Mouse (Mus musculus): ENCODE data around the gene Hmgb1. TPM values are rescaled to one million over a fixed set of nuclear protein-coding genes. Genes with fewer than 3 reads are reported as not detected.
A peak's percentile ranks its signal among the peaks of the same experiment; 100 is the strongest.

Hmgb1 gene
- polyA plus RNA-seq, 1 experiment from 2014 or later: 1,454 TPM

GRCm38 (mm10) chr5:149007295-149007646, 177.0 kb downstream of the Hmgb1 start:
- H3K4me1 ChIP-seq: peaks cover 21% of the 10 kb centered on the region; the same call in 1 of the 2 replicates
- H3K36me3 ChIP-seq: no peaks in the 10 kb centered on the region
- 0 out of 2 replicates have a peak overlapping the region, but pooled peaks have one; percentile 15 for H3K4me3 ChIP-seq
- WGBS: 68% methylated on average over 5 of the region's 5 CpGs
- H3K27ac ChIP-seq (replicated peaks): no peak overlapping the region
- peak; percentile 6; the same call in 1 of the 2 replicates for ATAC-seq (ENCODE audit: low FRiP score, low read depth)
- H3K4me2 ChIP-seq (replicated peaks): peak overlapping the region; percentile 46
- H3K9me3 ChIP-seq: no peaks in the 10 kb centered on the region
- H3K9ac ChIP-seq (replicated peaks): 0 out of 2 replicates have a peak overlapping the region, but pooled peaks have one; percentile 20
- H3K27me3 ChIP-seq: peaks cover 11% of the 10 kb centered on the region

GRCm38 (mm10) chr5:149006362-149007294, 177.7 kb downstream of the Hmgb1 start:
- Histone ChIP-seq H3K4me2 (replicated peaks) (peak overlapping the region; percentile 46), H3K9ac (replicated peaks) (0 out of 2 replicates have a peak overlapping the region, but pooled peaks have one; percentile 20), H3K27me3 (peaks cover 11% of the 10 kb centered on the region), H3K4me1 (peaks cover 21% of the 10 kb centered on the region; the same call in 1 of the 2 replicates), H3K36me3 (no peaks in the 10 kb centered on the region), H3K9me3 (no peaks in the 10 kb centered on the region), H3K4me3 (peak overlapping the region; percentile 26), H3K27ac (replicated peaks) (no peak overlapping the region)
- peak; percentile 86 for ATAC-seq (ENCODE audit: low FRiP score, low read depth)
- 16% methylated on average over 26 of the region's 26 CpGs for WGBS

GRCm38 (mm10) chr5:149005701-149006361, 178.5 kb downstream of the Hmgb1 start:
- peaks cover 21% of the 10 kb centered on the region; the same call in 1 of the 2 replicates for H3K4me1 ChIP-seq
- H3K4me3 ChIP-seq: no peak overlapping the region
- H3K4me2 ChIP-seq (replicated peaks): no peak overlapping the region
- ATAC-seq (ENCODE audit: low FRiP score, low read depth): no peak
- H3K9me3 ChIP-seq: no peaks in the 10 kb centered on the region
- H3K36me3 ChIP-seq: no peaks in the 10 kb centered on the region
- 76% methylated on average over 9 of the region's 9 CpGs for WGBS
- no peak overlapping the region for H3K9ac ChIP-seq (replicated peaks)
- H3K27me3 ChIP-seq: peaks cover 11% of the 10 kb centered on the region
- H3K27ac ChIP-seq (replicated peaks): no peak overlapping the region

- no peak overlapping the region for H3K4me3 ChIP-seq
- H3K27ac ChIP-seq (replicated peaks): no peak overlapping the region
- H3K4me2 ChIP-seq (replicated peaks): no peak overlapping the region
- WGBS: 49% methylated on average over 9 of the region's 9 CpGs
- no peak overlapping the region for H3K9ac ChIP-seq (replicated peaks)
- no peaks in the 10 kb centered on the region for H3K36me3 ChIP-seq
- peaks cover 21% of the 10 kb centered on the region; the same call in 1 of the 2 replicates for H3K4me1 ChIP-seq
- H3K9me3 ChIP-seq: no peaks in the 10 kb centered on the region
- peaks cover 11% of the 10 kb centered on the region for H3K27me3 ChIP-seq
- ATAC-seq (ENCODE audit: low FRiP score, low read depth): no peak
Measured at GRCm38 (mm10) chr5:149005083-149005482, 179.2 kb downstream of the Hmgb1 start.

GRCm38 (mm10) chr5:149003137-149003536, 181.2 kb downstream of the Hmgb1 start:
- Histone ChIP-seq H3K27me3 (peaks cover 11% of the 10 kb centered on the region; the same call in 1 of the 2 replicates), H3K4me2 (replicated peaks) (no peak overlapping the region), H3K4me3 (no peak overlapping the region), H3K27ac (replicated peaks) (no peak overlapping the region), H3K4me1 (peaks cover 21% of the 10 kb centered on the region; the same call in 1 of the 2 replicates), H3K36me3 (no peaks in the 10 kb centered on the region), H3K9me3 (no peaks in the 10 kb centered on the region), H3K9ac (replicated peaks) (no peak overlapping the region)
- WGBS: 41% methylated on average over 2 of the region's 2 CpGs
- no peak for ATAC-seq (ENCODE audit: low FRiP score, low read depth)

GRCm38 (mm10) chr5:149002803-149003115, 181.5 kb downstream of the Hmgb1 start:
- no peaks in the 10 kb centered on the region for H3K36me3 ChIP-seq
- no peak overlapping the region for H3K9ac ChIP-seq (replicated peaks)
- H3K27ac ChIP-seq (replicated peaks): no peak overlapping the region; the same call in 1 of the 2 replicates
- no peaks in the 10 kb centered on the region for H3K9me3 ChIP-seq
- no peak overlapping the region for H3K4me3 ChIP-seq
- H3K4me2 ChIP-seq (replicated peaks): no peak overlapping the region
- peaks cover 21% of the 10 kb centered on the region; the same call in 1 of the 2 replicates for H3K4me1 ChIP-seq
- peaks cover 11% of the 10 kb centered on the region; the same call in 1 of the 2 replicates for H3K27me3 ChIP-seq
- ATAC-seq (ENCODE audit: low FRiP score, low read depth): no peak
- WGBS: 79% methylated on average over 6 of the region's 6 CpGs

GRCm38 (mm10) chr5:149002034-149002802, 182.1 kb downstream of the Hmgb1 start:
- Histone ChIP-seq H3K9ac (replicated peaks) (no peak overlapping the region), H3K36me3 (no peaks in the 10 kb centered on the region), H3K27ac (replicated peaks) (no peak overlapping the region; the same call in 1 of the 2 replicates), H3K27me3 (peaks cover 11% of the 10 kb centered on the region; the same call in 1 of the 2 replicates), H3K4me2 (replicated peaks) (no peak overlapping the region), H3K4me3 (no peak overlapping the region), H3K9me3 (no peaks in the 10 kb centered on the region), H3K4me1 (peaks cover 21% of the 10 kb centered on the region; the same call in 1 of the 2 replicates)
- 71% methylated on average over 20 of the region's 20 CpGs for WGBS
- ATAC-seq (ENCODE audit: low FRiP score, low read depth): no peak

GRCm38 (mm10) chr5:148999802-149000201, 184.5 kb downstream of the Hmgb1 start:
- Histone ChIP-seq H3K4me3 (no peak overlapping the region), H3K27ac (replicated peaks) (no peak overlapping the region), H3K4me1 (peaks cover 22% of the 10 kb centered on the region), H3K9ac (replicated peaks) (no peak overlapping the region), H3K27me3 (no peaks in the 10 kb centered on the region), H3K4me2 (replicated peaks) (no peak overlapping the region), H3K36me3 (no peaks in the 10 kb centered on the region), H3K9me3 (no peaks in the 10 kb centered on the region)
- WGBS: 95% methylated on average over 7 of the region's 7 CpGs
- no peak for ATAC-seq (ENCODE audit: low FRiP score, low read depth)

GRCm38 (mm10) chr5:148998512-148998911, 185.8 kb downstream of the Hmgb1 start:
- Histone ChIP-seq H3K27ac (replicated peaks) (no peak overlapping the region), H3K9me3 (no peaks in the 10 kb centered on the region), H3K27me3 (no peaks in the 10 kb centered on the region), H3K9ac (replicated peaks) (no peak overlapping the region), H3K4me1 (peaks cover 31% of the 10 kb centered on the region), H3K4me3 (no peak overlapping the region), H3K36me3 (no peaks in the 10 kb centered on the region), H3K4me2 (replicated peaks) (no peak overlapping the region)
- WGBS: 92% methylated on average over 14 of the region's 14 CpGs
- ATAC-seq (ENCODE audit: low FRiP score, low read depth): no peak

- H3K27me3 ChIP-seq: no peaks in the 10 kb centered on the region
- H3K4me3 ChIP-seq: no peak overlapping the region
- ATAC-seq (ENCODE audit: low FRiP score, low read depth): no peak
- H3K9ac ChIP-seq (replicated peaks): no peak overlapping the region
- H3K27ac ChIP-seq (replicated peaks): no peak overlapping the region
- H3K36me3 ChIP-seq: no peaks in the 10 kb centered on the region
- peaks cover 24% of the 10 kb centered on the region for H3K4me1 ChIP-seq
- no peaks in the 10 kb centered on the region for H3K9me3 ChIP-seq
- no peak overlapping the region for H3K4me2 ChIP-seq (replicated peaks)
- WGBS: 53% methylated on average over 4 of the region's 4 CpGs
Measured at GRCm38 (mm10) chr5:148996709-148997037, 187.6 kb downstream of the Hmgb1 start.

Data from midbrain, embryonic 12.5 days (tissue).